Mouse (Mus musculus): ENCODE measurements around the gene Mtrf1l. TPM values are rescaled to one million over a fixed set of nuclear protein-coding genes. Genes with fewer than 3 reads are reported as not detected.

Mtrf1l gene
- polyA plus RNA-seq, 1 experiment from 2014 or later, result 21.9 TPM

- WGBS, result 70% methylated on average over 2 of the region's 2 CpGs
- H3K9me3 ChIP-seq (ENCODE audit: control insufficient read depth, low read length), result no peaks in the 10 kb centered on the region
- no peaks in the 10 kb centered on the region for H3K27me3 ChIP-seq (replicated peaks; ENCODE audit: control insufficient read depth, insufficient read depth, low read length)
- H3K4me3 ChIP-seq (ENCODE audit: low read depth, low read length), result no peak overlapping the region
- H3K9ac ChIP-seq (ENCODE audit: low read length), result no peak overlapping the region
- H3K27ac ChIP-seq (ENCODE audit: low read depth), result peak overlapping the region; percentile 62
- ATAC-seq (replicated peaks; ENCODE audit: low FRiP score, low TSS enrichment, low read depth), result no peak
- no peak overlapping the region for H3K4me2 ChIP-seq (ENCODE audit: low read length)
- H3K4me1 ChIP-seq (replicated peaks; ENCODE audit: control insufficient read depth, insufficient read depth, low read length), result peaks cover 18% of the 10 kb centered on the region
- H3K36me3 ChIP-seq (ENCODE audit: control insufficient read depth, insufficient read depth, low read length), result peaks cover 18% of the 10 kb centered on the region
- DNase-seq (ENCODE audit: low spot score), result no peak
Observed at GRCm38 (mm10) chr10:5807683-5808082, 16.0 kb downstream of the Mtrf1l start.

- Histone ChIP-seq H3K4me3 (ENCODE audit: low read depth, low read length) (no peak overlapping the region), H3K9ac (ENCODE audit: low read length) (no peak overlapping the region), H3K9me3 (ENCODE audit: control insufficient read depth, low read length) (no peaks in the 10 kb centered on the region), H3K4me2 (ENCODE audit: low read length) (no peak overlapping the region), H3K27ac (ENCODE audit: low read depth) (peak overlapping the region; percentile 62), H3K36me3 (ENCODE audit: control insufficient read depth, insufficient read depth, low read length) (peaks cover 18% of the 10 kb centered on the region), H3K4me1 (replicated peaks; ENCODE audit: control insufficient read depth, insufficient read depth, low read length) (peaks cover 21% of the 10 kb centered on the region), H3K27me3 (replicated peaks; ENCODE audit: control insufficient read depth, insufficient read depth, low read length) (no peaks in the 10 kb centered on the region)
- ATAC-seq (replicated peaks; ENCODE audit: low FRiP score, low TSS enrichment, low read depth) (no peak), DNase-seq (ENCODE audit: low spot score) (no peak)
- whole genome bisulfite sequencing, result 64% methylated on average over 4 of the region's 4 CpGs
Observed at GRCm38 (mm10) chr10:5806996-5807395, 16.7 kb downstream of the Mtrf1l start.

- DNase-seq (ENCODE audit: low spot score) (no peak), ATAC-seq (replicated peaks; ENCODE audit: low FRiP score, low TSS enrichment, low read depth) (no peak)
- Histone ChIP-seq H3K4me2 (ENCODE audit: low read length) (peak overlapping the region; percentile 73), H3K4me1 (replicated peaks; ENCODE audit: control insufficient read depth, insufficient read depth, low read length) (peaks cover 21% of the 10 kb centered on the region), H3K27me3 (replicated peaks; ENCODE audit: control insufficient read depth, insufficient read depth, low read length) (no peaks in the 10 kb centered on the region), H3K27ac (ENCODE audit: low read depth) (peak overlapping the region; percentile 83), H3K36me3 (ENCODE audit: control insufficient read depth, insufficient read depth, low read length) (peaks cover 18% of the 10 kb centered on the region), H3K9me3 (ENCODE audit: control insufficient read depth, low read length) (no peaks in the 10 kb centered on the region), H3K9ac (ENCODE audit: low read length) (peak overlapping the region; percentile 47), H3K4me3 (ENCODE audit: low read depth, low read length) (peak overlapping the region; percentile 78)
- 16% methylated on average over 8 of the region's 8 CpGs for WGBS
Observed at GRCm38 (mm10) chr10:5806416-5806815, 17.3 kb downstream of the Mtrf1l start.

GRCm38 (mm10) chr10:5805731-5806307, 17.9 kb downstream of the Mtrf1l start:
- peak; percentile 98 for DNase-seq (ENCODE audit: low spot score)
- Histone ChIP-seq H3K4me1 (replicated peaks; ENCODE audit: control insufficient read depth, insufficient read depth, low read length) (peaks cover 21% of the 10 kb centered on the region), H3K36me3 (ENCODE audit: control insufficient read depth, insufficient read depth, low read length) (peaks cover 23% of the 10 kb centered on the region), H3K9ac (ENCODE audit: low read length) (peak overlapping the region; percentile 65), H3K27ac (ENCODE audit: low read depth) (peak overlapping the region; percentile 83), H3K9me3 (ENCODE audit: control insufficient read depth, low read length) (no peaks in the 10 kb centered on the region), H3K27me3 (replicated peaks; ENCODE audit: control insufficient read depth, insufficient read depth, low read length) (no peaks in the 10 kb centered on the region), H3K4me3 (ENCODE audit: low read depth, low read length) (peak overlapping the region; percentile 78), H3K4me2 (ENCODE audit: low read length) (peak overlapping the region; percentile 73)
- ATAC-seq (replicated peaks; ENCODE audit: low FRiP score, low TSS enrichment, low read depth), result peak; percentile 93
- WGBS, result 1% methylated on average over 43 of the region's 43 CpGs

GRCm38 (mm10) chr10:5805243-5805730, 18.4 kb downstream of the Mtrf1l start, which contains the start of gene Fbxo5:
Gene Fbxo5 (minus strand): TSS chr10:5805600.
- Histone ChIP-seq H3K4me2 (ENCODE audit: low read length) (peak within 1 kb of the TSS; percentile 73), H3K4me1 (replicated peaks; ENCODE audit: control insufficient read depth, insufficient read depth, low read length) (peaks cover 21% of the 10 kb centered on the region), H3K36me3 (ENCODE audit: control insufficient read depth, insufficient read depth, low read length) (peaks cover 28% of the 10 kb centered on the region), H3K27me3 (replicated peaks; ENCODE audit: control insufficient read depth, insufficient read depth, low read length) (no peaks in the 10 kb centered on the region), H3K4me3 (ENCODE audit: low read depth, low read length) (peak within 1 kb of the TSS; percentile 78), H3K9me3 (ENCODE audit: control insufficient read depth, low read length) (no peaks in the 10 kb centered on the region), H3K27ac (ENCODE audit: low read depth) (peak within 1 kb of the TSS; percentile 83), H3K9ac (ENCODE audit: low read length) (peak within 1 kb of the TSS; percentile 70)
- ATAC-seq (replicated peaks; ENCODE audit: low FRiP score, low TSS enrichment, low read depth) (peak; percentile 95), DNase-seq (ENCODE audit: low spot score) (no peak)
- WGBS, result under 1% methylated on average over 42 of the region's 42 CpGs

GRCm38 (mm10) chr10:5804691-5805156, 19.0 kb downstream of the Mtrf1l start:
- peak; percentile 28 for ATAC-seq (replicated peaks; ENCODE audit: low FRiP score, low TSS enrichment, low read depth)

GRCm38 (mm10) chr10:5803739-5804138, 20.0 kb downstream of the Mtrf1l start:
- H3K4me3 ChIP-seq (ENCODE audit: low read depth, low read length), result peak overlapping the region; percentile 78
- peak overlapping the region; percentile 70 for H3K9ac ChIP-seq (ENCODE audit: low read length)
- DNase-seq (ENCODE audit: low spot score) (no peak), ATAC-seq (replicated peaks; ENCODE audit: low FRiP score, low TSS enrichment, low read depth) (no peak)
- peaks cover 41% of the 10 kb centered on the region for H3K36me3 ChIP-seq (ENCODE audit: control insufficient read depth, insufficient read depth, low read length)
- peak overlapping the region; percentile 73 for H3K4me2 ChIP-seq (ENCODE audit: low read length)
- no peak overlapping the region for H3K27ac ChIP-seq (ENCODE audit: low read depth)
- peaks cover 21% of the 10 kb centered on the region for H3K4me1 ChIP-seq (replicated peaks; ENCODE audit: control insufficient read depth, insufficient read depth, low read length)
- no peaks in the 10 kb centered on the region for H3K27me3 ChIP-seq (replicated peaks; ENCODE audit: control insufficient read depth, insufficient read depth, low read length)
- WGBS, result 0% methylated on average over 1 of the region's 1 CpGs
- no peaks in the 10 kb centered on the region for H3K9me3 ChIP-seq (ENCODE audit: control insufficient read depth, low read length)

More at GRCm38 (mm10) chr10:5804691-5805156, 19.0 kb downstream of the Mtrf1l start:
- DNase-seq (ENCODE audit: low spot score), result peak; percentile 63
- Histone ChIP-seq H3K27me3 (replicated peaks; ENCODE audit: control insufficient read depth, insufficient read depth, low read length) (no peaks in the 10 kb centered on the region), H3K27ac (ENCODE audit: low read depth) (peak overlapping the region; percentile 83), H3K4me1 (replicated peaks; ENCODE audit: control insufficient read depth, insufficient read depth, low read length) (peaks cover 21% of the 10 kb centered on the region), H3K9me3 (ENCODE audit: control insufficient read depth, low read length) (no peaks in the 10 kb centered on the region), H3K4me3 (ENCODE audit: low read depth, low read length) (peak overlapping the region; percentile 78), H3K9ac (ENCODE audit: low read length) (peak overlapping the region; percentile 70), H3K4me2 (ENCODE audit: low read length) (peak overlapping the region; percentile 73), H3K36me3 (ENCODE audit: control insufficient read depth, insufficient read depth, low read length) (peaks cover 34% of the 10 kb centered on the region)
- under 1% methylated on average over 24 of the region's 24 CpGs for WGBS

GRCm38 (mm10) chr10:5802866-5803265, 20.8 kb downstream of the Mtrf1l start:
- ATAC-seq (replicated peaks; ENCODE audit: low FRiP score, low TSS enrichment, low read depth) (no peak), DNase-seq (ENCODE audit: low spot score) (peak; percentile 54)
- Histone ChIP-seq H3K4me1 (replicated peaks; ENCODE audit: control insufficient read depth, insufficient read depth, low read length) (peaks cover 21% of the 10 kb centered on the region), H3K36me3 (ENCODE audit: control insufficient read depth, insufficient read depth, low read length) (peaks cover 49% of the 10 kb centered on the region), H3K27me3 (replicated peaks; ENCODE audit: control insufficient read depth, insufficient read depth, low read length) (no peaks in the 10 kb centered on the region), H3K9me3 (ENCODE audit: control insufficient read depth, low read length) (no peaks in the 10 kb centered on the region), H3K27ac (ENCODE audit: low read depth) (no peak overlapping the region), H3K9ac (ENCODE audit: low read length) (peak overlapping the region; percentile 70), H3K4me3 (ENCODE audit: low read depth, low read length) (peak overlapping the region; percentile 78), H3K4me2 (ENCODE audit: low read length) (peak overlapping the region; percentile 73)
- 12% methylated on average over 6 of the region's 6 CpGs for WGBS

- DNase-seq (ENCODE audit: low spot score), result no peak
- Histone ChIP-seq H3K27ac (ENCODE audit: low read depth) (no peak overlapping the region), H3K9ac (ENCODE audit: low read length) (no peak overlapping the region), H3K4me1 (replicated peaks; ENCODE audit: control insufficient read depth, insufficient read depth, low read length) (peaks cover 15% of the 10 kb centered on the region), H3K4me3 (ENCODE audit: low read depth, low read length) (no peak overlapping the region), H3K27me3 (replicated peaks; ENCODE audit: control insufficient read depth, insufficient read depth, low read length) (no peaks in the 10 kb centered on the region), H3K9me3 (ENCODE audit: control insufficient read depth, low read length) (no peaks in the 10 kb centered on the region), H3K4me2 (ENCODE audit: low read length) (no peak overlapping the region), H3K36me3 (ENCODE audit: control insufficient read depth, insufficient read depth, low read length) (peaks cover 52% of the 10 kb centered on the region)
- 98% methylated on average over 1 of the region's 1 CpGs for WGBS
- ATAC-seq (replicated peaks; ENCODE audit: low FRiP score, low TSS enrichment, low read depth), result no peak
Observed at GRCm38 (mm10) chr10:5800490-5800889, 23.2 kb downstream of the Mtrf1l start.

Data from intestine, embryonic 14.5 days (tissue).